Mouse (Mus musculus): Measurements from ENCODE around the gene Mtm1.
"Not testable (repeated sequence)": the region's sequence is repeated elsewhere in the genome, so short reads cannot be mapped to it uniquely, and the experiment has no call there.

Mtm1 gene

GRCm38 (mm10) chrX:71287088-71287487 lies 76.5 kb downstream of the Mtm1 start:
- DNase-seq = no peak

DNA sequence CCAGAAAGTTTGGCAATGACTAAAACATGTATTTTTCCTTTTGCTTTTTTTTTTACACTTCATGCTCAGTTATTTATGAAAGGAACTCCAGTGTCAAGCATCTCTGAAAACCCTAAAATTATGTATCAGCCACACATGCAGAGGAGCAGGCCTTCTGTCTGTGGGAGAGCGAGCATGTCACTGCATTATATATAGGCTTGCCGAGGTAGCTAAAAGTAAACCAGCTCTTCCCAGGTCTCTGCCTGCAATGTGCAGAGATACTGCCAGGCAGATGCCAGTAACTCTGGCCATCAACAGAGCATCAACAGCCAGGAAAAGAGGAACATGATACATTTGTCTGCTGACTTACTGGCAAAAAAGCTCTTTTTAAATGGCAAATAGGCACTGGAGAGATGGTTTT lies 83.6 kb downstream of the Mtm1 start:
- no peak for DNase-seq

DNA sequence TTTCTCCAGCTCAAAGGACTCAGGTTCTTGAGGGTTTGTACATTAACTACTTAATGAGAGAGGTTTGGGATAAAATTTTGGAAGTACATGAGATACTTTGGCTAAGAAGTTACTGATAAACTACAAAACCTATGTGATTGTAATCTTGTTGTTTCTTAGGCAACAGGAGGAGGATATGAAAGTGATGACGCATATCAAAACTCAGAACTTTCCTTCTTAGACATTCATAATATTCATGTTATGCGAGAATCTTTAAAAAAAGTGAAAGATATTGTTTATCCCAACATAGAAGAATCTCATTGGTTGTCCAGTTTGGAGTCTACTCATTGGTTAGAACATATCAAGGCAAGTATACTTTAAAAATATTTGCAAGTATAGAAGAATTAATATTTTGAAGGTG lies 85.4 kb downstream of the Mtm1 start:
- no peak for DNase-seq

GRCm38 (mm10) chrX:71302148-71302547 lies 91.6 kb downstream of the Mtm1 start:
- no peak for DNase-seq

DNA sequence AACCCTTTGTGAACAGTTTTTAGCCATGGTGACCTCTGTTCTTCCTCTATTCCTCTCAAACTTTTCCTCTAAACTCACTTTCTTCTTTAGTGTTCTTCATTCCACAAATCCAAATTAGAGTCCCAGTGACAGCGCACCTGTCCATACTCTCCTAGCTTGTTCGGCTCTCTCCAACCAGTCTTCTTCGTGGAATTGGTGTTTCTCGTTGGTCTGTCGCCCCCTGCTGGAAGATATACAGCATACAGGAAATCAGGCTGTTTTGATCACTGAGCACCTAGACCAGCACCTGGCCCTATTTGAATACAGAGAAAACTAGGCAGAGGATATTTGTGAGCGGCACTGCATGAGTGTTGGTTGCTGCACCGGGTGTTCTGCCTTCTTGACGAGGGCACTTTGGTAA lies 100.7 kb downstream of the Mtm1 start:
- DNase-seq = peak; percentile 64

- DNase-seq = no peak
Measured at GRCm38 (mm10) chrX:71314380-71314779, 103.8 kb downstream of the Mtm1 start.

GRCm38 (mm10) chrX:71352033-71352432 lies 141.5 kb downstream of the Mtm1 start:
- DNase-seq = no peak

- DNase-seq = no peak
Measured at GRCm38 (mm10) chrX:71355331-71355730, 144.8 kb downstream of the Mtm1 start.

DNA sequence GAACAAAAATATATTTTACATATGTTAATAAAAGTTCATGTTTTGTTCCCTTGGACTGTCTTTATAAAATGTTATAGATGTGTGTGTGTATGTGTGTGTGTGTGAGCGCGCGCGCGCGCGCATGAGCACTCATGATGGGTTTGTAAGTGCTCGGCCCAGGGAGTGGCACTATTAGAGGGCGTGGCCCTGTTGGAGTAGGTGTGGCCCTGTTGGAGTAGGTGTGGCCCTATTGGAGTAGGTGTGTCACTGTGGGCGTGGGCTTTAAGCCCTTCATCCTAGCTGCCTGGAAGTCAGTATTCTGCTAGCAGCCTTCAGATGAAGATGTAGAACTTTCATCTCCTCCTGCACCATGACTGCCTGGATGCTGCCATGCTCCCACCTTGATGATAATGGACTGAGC lies 151.2 kb downstream of the Mtm1 start:
- not testable (repeated sequence) for DNase-seq

- no peak for DNase-seq
Measured at GRCm38 (mm10) chrX:71364062-71364461, 153.5 kb downstream of the Mtm1 start.

- DNase-seq = peak; percentile 77
Measured at GRCm38 (mm10) chrX:71364554-71364991, 154.0 kb downstream of the Mtm1 start, which contains the start of gene Mtmr1. TSS of gene Mtmr1 (plus strand) at chrX:71364760.

DNA sequence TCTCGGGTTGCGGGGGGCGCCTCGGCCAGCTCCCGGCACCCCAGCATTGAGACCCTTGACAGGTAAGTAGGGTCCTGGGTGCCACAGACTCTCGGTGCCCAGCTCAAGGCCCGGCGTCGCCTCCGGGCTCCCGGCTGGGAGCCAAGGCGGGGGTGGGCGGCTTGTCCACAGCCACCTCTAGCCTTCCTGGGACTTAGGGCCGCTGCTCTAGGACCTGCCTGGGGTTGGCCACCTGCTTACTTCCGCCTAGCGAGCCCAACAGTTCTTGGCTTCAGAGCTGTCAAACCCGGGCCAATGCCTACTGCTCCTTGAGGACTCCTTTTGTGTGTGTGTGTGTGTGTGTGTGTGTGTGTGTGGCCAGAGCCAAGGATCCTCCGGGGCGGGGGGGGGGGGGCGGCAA lies 154.4 kb downstream of the Mtm1 start:
- DNase-seq = peak; percentile 35
